Mouse (Mus musculus): ENCODE measurements at regions not wholly inside any gene's neighbourhood (a gene's known extent, or its start where the extent isn't known, plus 50 kb on each side); places are given as distances from the start of the nearest gene placed in this dataset.

- 75% methylated on average over 2 of the region's 2 CpGs for WGBS
- no peaks in the 10 kb centered on the region for H3K36me3 ChIP-seq (ENCODE audit: control insufficient read depth, insufficient read depth, low read length)
- H3K27ac ChIP-seq (replicated peaks; ENCODE audit: insufficient read depth, low read depth, low read length), result no peak overlapping the region
- H3K9ac ChIP-seq (ENCODE audit: low read depth, low read length), result no peak overlapping the region
- H3K27me3 ChIP-seq (ENCODE audit: control insufficient read depth, insufficient read depth, low read length), result 0 out of 2 replicates have a peak, but pooled peaks cover 3% of the 10 kb centered on the region
- DNase-seq (ENCODE audit: extremely low read depth, low read depth, low spot score), result peak; percentile 61
- H3K4me1 ChIP-seq (ENCODE audit: control insufficient read depth, insufficient read depth, low read length), result no peaks in the 10 kb centered on the region
- H3K79me2 ChIP-seq (ENCODE audit: control insufficient read depth, insufficient read depth, low read length), result no peaks in the 10 kb centered on the region
- no peak overlapping the region for H3K4me3 ChIP-seq (ENCODE audit: insufficient read depth, low read depth, low read length)
- TF ChIP-seq CTCF (IDR thresholded peaks at IDR 0.05; ENCODE audit: low read depth, low read length) (no peak), POLR2A (IDR thresholded peaks at IDR 0.05; ENCODE audit: extremely low read depth, insufficient read depth, low read length) (no peak)
Observed at GRCm38 (mm10) chr9:51670531-51670930, 94.6 kb upstream of the Arhgap20 start.

GRCm38 (mm10) chr9:51686536-51686935, 78.6 kb upstream of the Arhgap20 start:
- Histone ChIP-seq H3K36me3 (ENCODE audit: control insufficient read depth, insufficient read depth, low read length) (no peaks in the 10 kb centered on the region), H3K9ac (ENCODE audit: low read depth, low read length) (no peak overlapping the region), H3K79me2 (ENCODE audit: control insufficient read depth, insufficient read depth, low read length) (no peaks in the 10 kb centered on the region), H3K27ac (replicated peaks; ENCODE audit: insufficient read depth, low read depth, low read length) (no peak overlapping the region), H3K4me3 (ENCODE audit: insufficient read depth, low read depth, low read length) (no peak overlapping the region), H3K27me3 (ENCODE audit: control insufficient read depth, insufficient read depth, low read length) (no peaks in the 10 kb centered on the region), H3K4me1 (ENCODE audit: control insufficient read depth, insufficient read depth, low read length) (no peaks in the 10 kb centered on the region)
- WGBS, result 94% methylated on average over 1 of the region's 1 CpGs
- TF ChIP-seq CTCF (IDR thresholded peaks at IDR 0.05; ENCODE audit: low read depth, low read length) (no peak), POLR2A (IDR thresholded peaks at IDR 0.05; ENCODE audit: extremely low read depth, insufficient read depth, low read length) (no peak)
- no peak for DNase-seq (ENCODE audit: extremely low read depth, low read depth, low spot score)

GRCm38 (mm10) chr9:51714326-51714725, 50.8 kb upstream of the Arhgap20 start:
- Histone ChIP-seq H3K4me3 (ENCODE audit: insufficient read depth, low read depth, low read length) (no peak overlapping the region), H3K79me2 (ENCODE audit: control insufficient read depth, insufficient read depth, low read length) (no peaks in the 10 kb centered on the region), H3K4me1 (ENCODE audit: control insufficient read depth, insufficient read depth, low read length) (no peaks in the 10 kb centered on the region), H3K36me3 (ENCODE audit: control insufficient read depth, insufficient read depth, low read length) (no peaks in the 10 kb centered on the region), H3K27ac (replicated peaks; ENCODE audit: insufficient read depth, low read depth, low read length) (no peak overlapping the region), H3K27me3 (ENCODE audit: control insufficient read depth, insufficient read depth, low read length) (peaks cover 10% of the 10 kb centered on the region; the same call in 1 of the 2 replicates), H3K9ac (ENCODE audit: low read depth, low read length) (no peak overlapping the region)
- no peak for DNase-seq (ENCODE audit: extremely low read depth, low read depth, low spot score)
- WGBS, result 86% methylated on average over 3 of the region's 3 CpGs
- no peak for TF ChIP-seq POLR2A (IDR thresholded peaks at IDR 0.05; ENCODE audit: extremely low read depth, insufficient read depth, low read length)
- TF ChIP-seq CTCF (IDR thresholded peaks at IDR 0.05; ENCODE audit: low read depth, low read length), result no peak
